Mouse (Mus musculus) kidney, embryonic 14.5 days (tissue): ENCODE data around the gene Trim11. TPM values are rescaled to one million over a fixed set of nuclear protein-coding genes. Genes with fewer than 3 reads are reported as not detected.
A peak's percentile ranks its signal among the peaks of the same experiment; 100 is the strongest.

Experiments
- ATAC-seq: fragments of 200-750 bp; cut with Nextera tagmentation; 2 replicates; pipeline ENCODE4 v1.8.0; 2017; ENCODE audit warnings: moderate number of reproducible peaks, mild to moderate bottlenecking, moderate TSS enrichment, moderate library complexity; ENCODE audit not compliant: low FRiP score, low TSS enrichment
- H3K27ac ChIP-seq: fragments of 300-500 bp; sonication (generic); 2 replicates; pipeline ENCODE4 v1.5.1; 2014; ENCODE audit warnings: low read depth, mild to moderate bottlenecking, low read length, moderate library complexity, mixed read lengths
- H3K27me3 ChIP-seq: fragments of 300-500 bp; sonication (generic); 2 replicates; pipeline ENCODE4 v1.6.1; 2014; ENCODE audit warnings: mild to moderate bottlenecking, low read length; ENCODE audit not compliant: control insufficient read depth, insufficient read depth
- H3K36me3 ChIP-seq: fragments of 300-500 bp; sonication (generic); 2 replicates; pipeline ENCODE4 v1.6.1; 2014; ENCODE audit warnings: low read length, mixed read lengths; ENCODE audit not compliant: control insufficient read depth, insufficient read depth
- H3K4me1 ChIP-seq: fragments of 300-500 bp; sonication (generic); 2 replicates; pipeline ENCODE4 v1.6.1; 2014; ENCODE audit warnings: low read length, mixed read lengths; ENCODE audit not compliant: control insufficient read depth, insufficient read depth
- H3K4me2 ChIP-seq: fragments of 300-500 bp; sonication (generic); replicated peaks from 2 replicates; pipeline ENCODE4 v1.6.1; 2014; ENCODE audit warnings: low read depth, mild to moderate bottlenecking, low read length
- H3K4me3 ChIP-seq: fragments of 300-500 bp; sonication (generic); 2 replicates; pipeline ENCODE4 v1.5.1; 2014; ENCODE audit warnings: mild to moderate bottlenecking, low read length
- H3K9ac ChIP-seq: fragments of 300-500 bp; sonication (generic); 2 replicates; pipeline ENCODE4 v1.6.1; 2014; ENCODE audit warnings: low read depth, mild to moderate bottlenecking, low read length, moderate library complexity
- H3K9me3 ChIP-seq: fragments of 300-500 bp; sonication (generic); 2 replicates; pipeline ENCODE4 v1.6.1; 2016; ENCODE audit warnings: low read length; ENCODE audit not compliant: control insufficient read depth
- WGBS: fragments of 180-500 bp; shearing (Covaris S2); extraction: QIAGEN DNeasy Blood & Tissue Kit; methylation state at CpG from one replicate; pipeline ENCODE4 v1.1.7; 2014; 5-methylcytosine and 5-hydroxymethylcytosine counted together
- polyA plus RNA-seq: library from polyadenylated mRNA; unstranded; fragments of >200 nt; fragmentation: Nextera tagmentation; extraction: Ambion mirVana; gene quantifications from 2 replicates; pipeline ENCODE4 v1.2.1, GENCODE M21; 2014

Trim11 gene
- 16.7 and 19.8 TPM in 2 replicates for polyA plus RNA-seq

DNA sequence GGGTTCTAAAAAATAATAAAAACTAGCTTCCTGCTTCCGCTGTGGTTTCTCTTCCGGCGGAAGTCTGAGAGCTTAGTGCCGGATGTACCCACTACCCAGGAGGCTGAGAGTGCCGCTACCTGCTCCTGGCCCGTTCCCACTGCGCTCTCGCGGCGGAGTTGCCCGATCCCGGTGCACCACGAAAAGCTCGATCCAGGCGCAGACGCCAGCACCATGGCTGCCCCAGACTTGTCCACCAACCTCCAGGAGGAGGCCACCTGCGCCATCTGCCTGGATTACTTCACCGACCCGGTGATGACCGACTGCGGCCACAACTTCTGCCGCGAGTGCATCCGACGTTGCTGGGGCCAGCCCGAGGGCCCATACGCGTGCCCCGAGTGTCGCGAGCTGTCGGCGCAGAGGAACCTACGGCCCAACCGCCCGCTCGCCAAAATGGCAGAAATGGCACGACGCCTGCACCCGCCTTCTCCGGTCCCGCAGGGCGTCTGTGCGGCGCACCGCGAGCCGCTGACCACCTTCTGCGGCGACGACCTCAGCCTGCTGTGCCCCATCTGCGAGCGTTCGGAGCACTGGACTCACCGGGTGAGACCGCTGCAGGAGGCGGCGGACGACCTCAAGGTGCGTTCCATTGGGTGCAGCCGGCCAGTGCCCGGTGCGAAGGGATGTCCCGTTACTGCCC, at the start of gene Trim11:
TSS of gene Trim11 (plus strand) at position 67 of the 679 bp plus-strand sequence.
- H3K4me3 ChIP-seq: peak within 1 kb of the TSS; percentile 87
- H3K9ac ChIP-seq: peak within 1 kb of the TSS; percentile 84
- H3K36me3 ChIP-seq: peaks cover 17% of the 10 kb centered on the region
- under 1% methylated on average over 64 of the region's 64 CpGs for WGBS
- no peaks in the 10 kb centered on the region for H3K27me3 ChIP-seq
- peak within 1 kb of the TSS; percentile 78 for H3K4me2 ChIP-seq
- no peaks in the 10 kb centered on the region for H3K9me3 ChIP-seq
- H3K4me1 ChIP-seq: peaks cover 22% of the 10 kb centered on the region
- peak within 1 kb of the TSS; percentile 81 for H3K27ac ChIP-seq
- peak; percentile 82 for ATAC-seq

DNA sequence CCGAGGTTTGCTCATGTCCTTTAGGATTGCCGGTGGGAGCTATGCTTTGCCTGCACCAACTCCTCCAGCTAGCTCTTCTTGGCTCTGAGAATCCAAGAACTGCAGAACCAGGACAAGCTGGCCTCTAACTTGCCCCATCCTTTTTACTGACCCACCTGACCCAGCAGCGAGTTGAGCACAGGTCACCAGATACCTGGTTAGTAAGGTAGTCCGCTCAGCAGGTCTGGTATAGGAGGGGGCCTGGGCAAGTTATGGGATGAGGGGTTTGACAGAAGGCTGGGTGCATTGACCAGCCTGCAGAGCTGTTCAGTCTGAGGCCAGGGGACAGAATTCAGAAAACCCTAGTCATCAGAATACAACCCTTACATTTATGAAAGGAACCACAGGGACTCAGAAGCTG, 48.8 kb upstream of the Trim11 start:
- Histone ChIP-seq H3K27me3 (no peaks in the 10 kb centered on the region), H3K27ac (no peak overlapping the region), H3K4me1 (no peaks in the 10 kb centered on the region), H3K9me3 (no peaks in the 10 kb centered on the region), H3K9ac (no peak overlapping the region), H3K4me3 (no peak overlapping the region), H3K4me2 (no peak overlapping the region), H3K36me3 (peaks cover 30% of the 10 kb centered on the region)
- 90% methylated on average over 4 of the region's 4 CpGs for WGBS
- ATAC-seq: no peak

DNA sequence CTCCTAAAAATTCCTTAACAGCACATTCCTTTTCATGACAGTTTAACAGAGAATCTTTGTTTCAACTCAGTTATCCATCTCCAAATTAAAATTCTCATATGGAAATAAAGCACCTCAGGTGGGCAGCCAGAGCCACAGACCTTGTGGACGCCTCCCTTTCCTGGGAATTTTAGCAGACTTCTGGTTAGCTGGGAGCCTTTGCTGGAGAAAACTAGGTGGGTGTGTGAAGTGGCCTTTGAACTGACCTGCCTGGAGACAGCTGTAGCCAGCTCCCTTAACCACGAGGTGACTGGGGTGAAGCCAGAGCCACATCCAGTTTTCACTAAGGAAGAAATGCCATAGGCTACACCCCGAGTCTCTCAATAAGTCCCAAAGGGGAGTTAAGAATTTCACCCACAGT, 48.3 kb upstream of the Trim11 start:
- no peak overlapping the region for H3K9ac ChIP-seq
- H3K9me3 ChIP-seq: no peaks in the 10 kb centered on the region
- H3K4me1 ChIP-seq: no peaks in the 10 kb centered on the region
- ATAC-seq: no peak
- no peak overlapping the region for H3K4me3 ChIP-seq
- no peak overlapping the region for H3K4me2 ChIP-seq
- WGBS: 33% methylated on average over 3 of the region's 3 CpGs
- no peak overlapping the region for H3K27ac ChIP-seq
- no peaks in the 10 kb centered on the region for H3K27me3 ChIP-seq
- H3K36me3 ChIP-seq: peaks cover 36% of the 10 kb centered on the region

DNA sequence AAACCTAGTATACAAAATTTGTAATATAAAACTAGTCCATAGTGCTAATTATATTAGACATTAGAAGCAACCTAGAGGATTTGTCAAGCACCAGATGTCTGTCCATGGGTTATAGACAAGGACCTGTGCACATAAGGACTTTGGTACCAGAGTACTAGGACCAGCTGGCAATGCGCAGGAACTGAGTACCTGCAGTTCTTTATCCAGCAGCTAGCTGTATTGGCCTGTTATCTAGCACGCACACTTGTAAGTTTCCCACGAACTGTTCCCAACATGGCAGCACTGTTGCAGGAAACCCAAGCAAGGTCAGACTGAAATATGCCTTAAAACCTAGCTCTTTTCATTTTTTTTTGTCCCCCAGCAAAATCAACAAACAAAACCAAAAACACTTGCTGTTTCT, 47.6 kb upstream of the Trim11 start:
- 93% methylated on average over 3 of the region's 3 CpGs for WGBS
- Histone ChIP-seq H3K9ac (no peak overlapping the region), H3K4me2 (no peak overlapping the region), H3K4me1 (no peaks in the 10 kb centered on the region), H3K27ac (no peak overlapping the region), H3K9me3 (no peaks in the 10 kb centered on the region), H3K4me3 (no peak overlapping the region), H3K36me3 (peaks cover 36% of the 10 kb centered on the region), H3K27me3 (no peaks in the 10 kb centered on the region)
- ATAC-seq: no peak

DNA sequence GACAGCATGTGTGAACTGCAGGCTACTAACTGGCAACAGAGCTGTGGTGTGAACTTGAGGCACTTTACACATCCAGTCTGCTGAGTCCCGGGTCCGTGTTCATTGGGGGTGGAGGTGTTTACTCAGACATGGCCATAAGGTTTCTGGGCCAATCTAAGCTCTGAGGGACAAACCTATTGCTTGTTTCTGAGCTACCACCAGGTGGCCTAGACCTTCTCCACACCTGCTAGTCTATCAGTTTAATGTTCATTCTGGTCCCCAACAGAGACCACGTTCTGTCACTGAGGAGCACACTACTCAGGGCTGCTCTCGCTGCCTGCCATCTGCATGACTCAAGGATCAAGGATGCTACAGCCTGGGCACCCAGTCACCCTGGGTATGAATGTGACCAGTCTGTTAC, 46.3 kb upstream of the Trim11 start:
- Histone ChIP-seq H3K4me3 (no peak overlapping the region), H3K9ac (no peak overlapping the region), H3K27me3 (no peaks in the 10 kb centered on the region), H3K4me1 (no peaks in the 10 kb centered on the region), H3K4me2 (no peak overlapping the region), H3K27ac (no peak overlapping the region), H3K36me3 (peaks cover 47% of the 10 kb centered on the region), H3K9me3 (no peaks in the 10 kb centered on the region)
- ATAC-seq: no peak
- 62% methylated on average over 4 of the region's 4 CpGs for WGBS

DNA sequence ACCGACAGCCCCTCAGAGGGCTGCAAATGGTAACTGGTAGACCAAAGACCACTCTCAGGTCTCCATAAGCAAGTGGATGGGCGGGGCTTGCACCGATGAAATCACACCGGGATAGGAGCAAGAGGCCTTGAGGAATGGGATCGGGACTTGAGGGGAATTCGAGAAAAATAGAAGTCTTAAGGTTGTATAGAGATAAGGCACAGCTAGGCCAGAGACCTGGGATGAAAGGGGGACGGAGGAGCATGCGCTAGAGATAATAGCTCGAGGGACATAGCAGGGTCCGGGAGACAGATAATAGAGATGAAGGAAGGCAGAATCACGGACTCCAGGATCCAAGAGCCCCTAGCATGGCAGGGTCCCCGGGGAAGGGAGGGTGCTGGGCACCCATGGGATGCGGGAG, 40.0 kb upstream of the Trim11 start:
- peak; percentile 5; the same call in 1 of the 2 replicates for ATAC-seq
- Histone ChIP-seq H3K27me3 (no peaks in the 10 kb centered on the region), H3K9ac (peak overlapping the region; percentile 96), H3K4me3 (peak overlapping the region; percentile 98), H3K4me2 (peak overlapping the region; percentile 83), H3K4me1 (peaks cover 8% of the 10 kb centered on the region; the same call in 1 of the 2 replicates), H3K27ac (no peak overlapping the region), H3K9me3 (no peaks in the 10 kb centered on the region), H3K36me3 (peaks cover 35% of the 10 kb centered on the region)
- 0% methylated on average over 13 of the region's 13 CpGs for WGBS

DNA sequence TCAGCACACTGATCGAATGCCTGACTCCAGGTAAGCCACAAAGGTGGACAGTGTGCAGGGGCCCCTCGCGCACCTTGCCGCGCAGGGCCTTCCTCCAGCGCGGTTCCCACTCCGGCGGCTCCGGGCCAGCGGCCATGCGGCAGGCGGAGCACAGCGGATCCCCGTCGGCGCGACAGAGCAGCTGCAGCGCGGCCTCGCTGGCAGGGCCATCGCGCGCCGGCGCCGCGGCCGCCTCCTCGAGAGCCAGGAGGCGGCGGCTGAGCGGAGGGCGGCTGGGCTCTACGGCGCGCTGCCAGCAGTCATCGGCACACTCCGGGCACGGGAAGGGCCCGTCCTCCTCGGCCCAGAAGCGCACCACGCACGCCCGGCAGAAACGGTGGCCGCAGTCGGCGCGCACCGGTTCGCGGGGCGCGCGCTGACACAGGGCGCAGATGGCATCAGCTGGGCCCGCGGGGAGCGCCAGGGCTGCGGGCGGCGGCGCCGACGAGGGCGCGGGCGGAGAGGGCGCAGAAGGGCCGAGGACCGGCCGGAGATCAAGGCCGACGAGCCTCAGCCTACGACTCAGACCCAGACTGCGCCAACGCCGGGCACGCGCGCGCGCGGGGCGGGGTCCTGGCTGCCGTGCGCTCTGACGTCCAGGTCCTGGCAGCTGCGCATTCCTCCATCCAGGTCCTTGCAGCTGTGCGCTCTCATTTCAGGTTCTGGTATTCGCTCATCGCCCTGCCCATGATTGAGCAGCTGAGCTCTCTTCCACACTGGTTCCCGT, 39.4 kb upstream of the Trim11 start, which contains the start of gene Rnf187:
TSS of gene Rnf187 (minus strand) at position 595 of the 766 bp plus-strand sequence.
- WGBS: under 1% methylated on average over 87 of the region's 95 CpGs
- peak within 1 kb of the TSS; percentile 98 for H3K4me3 ChIP-seq
- no peaks in the 10 kb centered on the region for H3K27me3 ChIP-seq
- peak within 1 kb of the TSS; percentile 95 for H3K27ac ChIP-seq
- peaks cover 9% of the 10 kb centered on the region; the same call in 1 of the 2 replicates for H3K4me1 ChIP-seq
- peak within 1 kb of the TSS; percentile 96 for H3K9ac ChIP-seq
- no peaks in the 10 kb centered on the region for H3K9me3 ChIP-seq
- H3K4me2 ChIP-seq: peak within 1 kb of the TSS; percentile 83
- H3K36me3 ChIP-seq: peaks cover 29% of the 10 kb centered on the region
- ATAC-seq: peak; percentile 97

DNA sequence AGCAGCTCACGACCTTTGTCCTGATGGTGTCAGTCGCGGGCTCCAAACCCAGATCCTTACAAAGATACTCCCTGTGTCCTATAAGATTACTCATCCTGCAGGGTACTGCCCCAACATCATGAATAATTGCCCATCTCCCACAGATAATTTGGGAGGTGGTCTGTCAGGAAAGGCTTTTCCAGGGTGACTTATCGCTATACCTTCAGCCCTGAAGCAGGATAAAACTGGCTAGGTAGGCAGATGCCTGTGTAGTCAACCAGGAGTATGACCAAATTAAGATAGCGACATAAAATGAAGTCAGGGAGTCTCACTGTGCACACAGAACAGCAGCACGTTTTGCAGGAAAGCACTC, 38.8 kb upstream of the Trim11 start:
- peak overlapping the region; percentile 83 for H3K4me2 ChIP-seq
- peak; percentile 58 for ATAC-seq
- peaks cover 15% of the 10 kb centered on the region; the same call in 1 of the 2 replicates for H3K4me1 ChIP-seq
- peak overlapping the region; percentile 98 for H3K4me3 ChIP-seq
- H3K36me3 ChIP-seq: peaks cover 23% of the 10 kb centered on the region
- H3K27me3 ChIP-seq: no peaks in the 10 kb centered on the region
- peak overlapping the region; percentile 96 for H3K9ac ChIP-seq
- no peaks in the 10 kb centered on the region for H3K9me3 ChIP-seq
- peak overlapping the region; percentile 95 for H3K27ac ChIP-seq
- 18% methylated on average over 6 of the region's 6 CpGs for WGBS

DNA sequence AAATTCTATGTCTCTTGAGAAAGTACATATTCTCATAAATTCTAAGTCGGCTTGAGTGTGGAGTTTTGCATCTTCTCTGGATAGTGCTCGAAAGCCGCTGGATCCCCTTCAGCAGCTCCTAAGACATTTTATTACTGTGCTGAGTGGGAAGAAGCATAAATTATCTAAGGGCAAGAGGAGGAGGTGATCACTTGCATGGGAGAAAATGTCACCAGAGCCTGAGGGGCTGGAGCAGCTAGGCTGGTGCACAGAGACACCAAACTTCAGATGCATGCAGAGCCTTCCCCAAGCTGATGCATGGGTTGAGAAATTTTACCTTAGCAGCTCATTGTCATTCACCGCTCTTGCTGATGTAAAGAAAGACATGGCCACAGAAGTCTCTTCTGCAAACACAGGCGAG, 33.8 kb upstream of the Trim11 start:
- no peak for ATAC-seq
- H3K4me3 ChIP-seq: no peak overlapping the region
- no peaks in the 10 kb centered on the region for H3K9me3 ChIP-seq
- no peaks in the 10 kb centered on the region for H3K36me3 ChIP-seq
- 0 out of 2 replicates have a peak, but pooled peaks cover 12% of the 10 kb centered on the region for H3K4me1 ChIP-seq
- H3K27me3 ChIP-seq: no peaks in the 10 kb centered on the region
- no peak overlapping the region for H3K27ac ChIP-seq
- WGBS: 43% methylated on average over 5 of the region's 5 CpGs
- no peak overlapping the region for H3K9ac ChIP-seq
- H3K4me2 ChIP-seq: no peak overlapping the region
